Mouse (Mus musculus): ENCODE measurements around the gene Man1b1. TPM values are rescaled to one million over a fixed set of nuclear protein-coding genes. Genes with fewer than 3 reads are reported as not detected.

Man1b1 gene
- polyA plus RNA-seq, 2 experiments = 35.3 to 70.2 TPM

DNA sequence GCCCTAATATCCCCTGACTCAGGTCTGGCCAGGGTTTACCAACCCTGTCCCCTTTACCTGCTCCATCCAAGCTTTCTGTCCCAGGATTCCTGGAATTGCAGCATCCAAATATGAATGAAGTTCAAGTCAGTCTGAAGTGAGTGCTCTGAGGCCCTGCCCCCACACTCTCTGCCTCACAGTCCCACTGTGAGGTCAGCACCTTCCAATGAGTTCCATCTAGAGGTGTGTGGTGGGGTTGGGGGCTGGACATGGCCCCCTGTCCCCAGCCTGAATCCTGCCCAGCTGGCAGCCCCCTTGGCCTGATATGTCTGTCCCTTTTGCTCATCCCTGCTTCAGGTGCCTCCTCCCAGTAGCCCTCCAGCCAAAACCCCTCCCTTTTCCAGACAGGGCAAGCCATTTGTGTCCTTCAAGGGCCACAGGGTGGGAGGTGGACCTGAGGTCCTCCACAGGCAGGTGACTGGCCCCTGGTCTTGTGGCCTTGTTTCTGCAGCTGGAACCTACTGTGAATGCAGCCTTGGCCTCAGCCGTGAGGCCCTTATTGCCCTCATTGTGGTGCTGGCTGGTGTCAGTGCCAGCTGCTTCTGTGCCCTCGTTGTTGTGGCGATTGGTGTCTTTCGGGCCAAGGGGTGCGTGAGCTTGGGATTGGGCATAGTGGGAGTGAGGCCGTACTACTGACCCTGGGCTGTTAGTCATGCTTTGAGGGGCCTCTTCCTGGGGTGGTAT, 44.0 kb upstream of the Man1b1 start, which contains the start of gene Tmem210:
Gene Tmem210, plus strand, starts transcription at position 219 of the 723 bp plus-strand sequence.
- 82% methylated on average over 6 of the region's 6 CpGs for WGBS

DNA sequence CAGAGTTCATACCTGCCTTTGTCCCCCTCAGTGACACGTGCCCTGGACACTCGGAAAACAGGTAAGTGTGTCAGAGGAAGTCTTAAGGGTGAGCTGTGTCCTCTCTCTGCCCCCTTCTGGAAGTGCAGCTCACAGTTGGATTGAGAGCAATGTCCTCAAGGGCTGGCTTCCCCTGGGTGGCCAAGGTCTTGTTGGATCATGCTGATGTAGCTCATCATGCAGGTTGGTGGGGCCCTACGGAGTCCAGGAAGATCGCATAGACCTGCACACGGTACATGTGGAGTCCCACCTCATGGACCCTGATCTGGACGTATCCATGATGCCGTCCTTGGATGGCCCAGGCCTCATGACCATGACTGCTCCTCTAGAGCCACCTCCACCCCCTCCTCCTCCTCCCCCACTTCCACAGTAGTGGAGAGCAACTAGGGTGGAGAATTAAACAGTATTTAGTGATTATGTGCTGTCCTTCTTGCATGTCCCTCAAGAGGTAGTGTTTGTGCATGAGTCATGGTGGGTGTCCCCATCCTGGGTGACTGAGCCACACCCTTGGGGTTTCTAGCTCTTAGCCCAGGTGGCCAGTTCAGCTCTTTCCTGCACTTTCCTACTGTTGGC, 43.3 kb upstream of the Man1b1 start:
- no peak for DNase-seq (ENCODE audit: low spot score)
- Histone ChIP-seq H3K9ac (ENCODE audit: low read depth, low read length, severe bottlenecking) (no peak overlapping the region), H3K27me3 (ENCODE audit: control insufficient read depth, insufficient read depth, low read length) (peaks cover 58% of the 10 kb centered on the region), H3K4me2 (replicated peaks; ENCODE audit: low read depth, low read length, severe bottlenecking) (no peak overlapping the region), H3K36me3 (ENCODE audit: control insufficient read depth, insufficient read depth, low read length) (peaks cover 24% of the 10 kb centered on the region), H3K4me1 (ENCODE audit: control insufficient read depth, insufficient read depth, low read length) (peaks cover 3% of the 10 kb centered on the region; the same call in 1 of the 2 replicates), H3K4me3 (replicated peaks; ENCODE audit: low read length) (no peak overlapping the region), H3K27ac (replicated peaks; ENCODE audit: low read depth, low read length) (no peak overlapping the region), H3K9me3 (ENCODE audit: control insufficient read depth, low read length) (no peaks in the 10 kb centered on the region)
- WGBS = 78% methylated on average over 7 of the region's 7 CpGs
- no peak for TF ChIP-seq POLR2A (IDR thresholded peaks at IDR 0.05; ENCODE audit: borderline replicate concordance, extremely low read depth, insufficient read depth, insufficient read length)
- no peak for ATAC-seq (ENCODE audit: low FRiP score, low read depth)

More for the DNA sequence above, 44.0 kb upstream of the Man1b1 start, which contains the start of gene Tmem210:
- Histone ChIP-seq H3K27ac (replicated peaks; ENCODE audit: low read depth, low read length) (no peak within 1 kb of the TSS), H3K4me3 (replicated peaks; ENCODE audit: low read length) (no peak within 1 kb of the TSS), H3K36me3 (ENCODE audit: control insufficient read depth, insufficient read depth, low read length) (peaks cover 31% of the 10 kb centered on the region), H3K4me2 (replicated peaks; ENCODE audit: low read depth, low read length, severe bottlenecking) (no peak within 1 kb of the TSS), H3K27me3 (ENCODE audit: control insufficient read depth, insufficient read depth, low read length) (peaks cover 55% of the 10 kb centered on the region), H3K9me3 (ENCODE audit: control insufficient read depth, low read length) (no peaks in the 10 kb centered on the region), H3K9ac (ENCODE audit: low read depth, low read length, severe bottlenecking) (no peak within 1 kb of the TSS), H3K4me1 (ENCODE audit: control insufficient read depth, insufficient read depth, low read length) (peaks cover 3% of the 10 kb centered on the region; the same call in 1 of the 2 replicates)
- no peak for ATAC-seq (ENCODE audit: low FRiP score, low read depth)
- no peak for DNase-seq (ENCODE audit: low spot score)
- no peak for TF ChIP-seq POLR2A (IDR thresholded peaks at IDR 0.05; ENCODE audit: borderline replicate concordance, extremely low read depth, insufficient read depth, insufficient read length)

DNA sequence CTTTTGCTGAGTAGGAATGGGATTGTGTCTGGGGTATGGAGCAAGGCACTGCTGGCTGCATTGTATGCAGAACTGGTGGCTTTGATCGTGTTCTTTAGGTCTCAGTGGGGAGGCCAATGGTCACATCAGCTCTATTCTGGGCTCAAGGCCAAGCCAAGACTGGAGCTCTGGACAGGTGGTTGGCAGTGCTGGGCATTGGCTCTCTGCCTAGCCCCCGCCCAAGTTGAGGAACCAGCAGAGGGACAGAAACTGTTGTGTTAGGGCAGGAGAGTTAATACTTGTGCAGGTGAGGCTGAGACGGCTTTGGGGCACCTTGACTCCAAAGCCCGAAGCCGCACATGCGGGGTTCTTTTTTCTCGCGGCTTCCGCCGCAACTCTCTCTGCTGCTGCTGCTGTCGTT, 42.5 kb upstream of the Man1b1 start, which contains the start of gene Lrrc26:
Gene Lrrc26, plus strand, starts transcription at position 265 of the 400 bp plus-strand sequence.
- no peaks in the 10 kb centered on the region for H3K9me3 ChIP-seq (ENCODE audit: control insufficient read depth, low read length)
- TF ChIP-seq POLR2A (IDR thresholded peaks at IDR 0.05; ENCODE audit: borderline replicate concordance, extremely low read depth, insufficient read depth, insufficient read length) = no peak
- H3K4me3 ChIP-seq (replicated peaks; ENCODE audit: low read length) = peak within 1 kb of the TSS; percentile 18
- peak within 1 kb of the TSS; percentile 28; the same call in 1 of the 2 replicates for H3K4me2 ChIP-seq (replicated peaks; ENCODE audit: low read depth, low read length, severe bottlenecking)
- no peak for DNase-seq (ENCODE audit: low spot score)
- peaks cover 58% of the 10 kb centered on the region for H3K27me3 ChIP-seq (ENCODE audit: control insufficient read depth, insufficient read depth, low read length)
- H3K36me3 ChIP-seq (ENCODE audit: control insufficient read depth, insufficient read depth, low read length) = peaks cover 16% of the 10 kb centered on the region
- WGBS = 4% methylated on average over 11 of the region's 11 CpGs
- no peak for ATAC-seq (ENCODE audit: low FRiP score, low read depth)
- no peak within 1 kb of the TSS for H3K9ac ChIP-seq (ENCODE audit: low read depth, low read length, severe bottlenecking)
- H3K27ac ChIP-seq (replicated peaks; ENCODE audit: low read depth, low read length) = no peak within 1 kb of the TSS
- H3K4me1 ChIP-seq (ENCODE audit: control insufficient read depth, insufficient read depth, low read length) = peaks cover 3% of the 10 kb centered on the region; the same call in 1 of the 2 replicates

DNA sequence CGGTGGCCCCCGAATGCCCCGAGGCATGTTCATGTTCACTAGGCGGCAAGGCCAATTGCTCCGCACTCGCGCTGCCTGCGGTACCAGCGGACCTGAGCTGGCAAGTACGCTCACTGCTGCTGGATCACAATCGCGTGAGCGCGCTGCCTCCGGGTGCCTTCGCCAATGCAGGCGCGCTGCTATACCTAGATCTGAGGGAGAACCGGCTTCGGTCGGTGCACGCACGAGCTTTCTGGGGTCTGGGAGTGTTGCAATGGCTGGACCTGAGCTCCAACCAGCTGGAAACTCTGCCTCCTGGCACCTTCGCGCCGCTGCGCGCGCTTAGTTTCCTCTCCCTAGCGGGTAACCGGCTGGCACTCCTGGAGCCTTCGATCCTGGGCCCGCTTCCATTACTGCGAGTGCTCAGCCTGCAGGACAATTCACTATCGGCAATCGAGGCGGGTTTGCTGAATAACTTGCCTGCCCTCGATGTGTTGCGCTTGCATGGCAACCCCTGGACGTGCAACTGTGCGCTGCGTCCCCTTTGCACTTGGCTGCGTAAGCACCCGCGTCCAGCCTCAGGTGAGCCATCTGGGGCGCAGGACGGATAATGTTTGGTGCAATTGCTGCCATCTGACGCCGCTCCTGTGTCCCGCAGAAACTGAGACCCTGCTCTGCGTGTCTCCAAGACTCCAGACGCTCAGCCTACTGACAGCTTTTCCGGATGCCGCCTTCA, 41.9 kb upstream of the Man1b1 start:
- peaks cover 10% of the 10 kb centered on the region for H3K36me3 ChIP-seq (ENCODE audit: control insufficient read depth, insufficient read depth, low read length)
- no peak overlapping the region for H3K9ac ChIP-seq (ENCODE audit: low read depth, low read length, severe bottlenecking)
- no peak for TF ChIP-seq POLR2A (IDR thresholded peaks at IDR 0.05; ENCODE audit: borderline replicate concordance, extremely low read depth, insufficient read depth, insufficient read length)
- peaks cover 3% of the 10 kb centered on the region; the same call in 1 of the 2 replicates for H3K4me1 ChIP-seq (ENCODE audit: control insufficient read depth, insufficient read depth, low read length)
- H3K9me3 ChIP-seq (ENCODE audit: control insufficient read depth, low read length) = no peaks in the 10 kb centered on the region
- 3% methylated on average over 54 of the region's 54 CpGs for WGBS
- peak overlapping the region; percentile 28; the same call in 1 of the 2 replicates for H3K4me2 ChIP-seq (replicated peaks; ENCODE audit: low read depth, low read length, severe bottlenecking)
- H3K4me3 ChIP-seq (replicated peaks; ENCODE audit: low read length) = peak overlapping the region; percentile 18
- no peak overlapping the region for H3K27ac ChIP-seq (replicated peaks; ENCODE audit: low read depth, low read length)
- no peak for DNase-seq (ENCODE audit: low spot score)
- ATAC-seq (ENCODE audit: low FRiP score, low read depth) = no peak
- H3K27me3 ChIP-seq (ENCODE audit: control insufficient read depth, insufficient read depth, low read length) = peaks cover 58% of the 10 kb centered on the region

DNA sequence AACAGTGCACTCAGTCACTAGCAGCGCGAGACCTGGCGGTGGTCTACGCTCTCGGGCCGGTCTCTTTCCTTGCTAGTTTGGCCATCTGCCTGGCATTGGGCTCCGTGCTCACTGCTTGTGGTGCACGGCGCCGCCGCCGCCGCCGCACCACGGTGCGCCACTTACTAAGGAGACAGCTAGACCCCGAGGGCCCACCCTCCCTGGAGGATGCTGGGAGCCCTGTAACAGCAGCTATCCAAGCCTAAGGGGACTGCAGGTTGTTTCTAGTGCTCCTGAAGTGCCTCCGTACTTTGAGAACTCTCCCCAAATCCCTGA, 41.4 kb upstream of the Man1b1 start:
- peak overlapping the region; percentile 18 for H3K4me3 ChIP-seq (replicated peaks; ENCODE audit: low read length)
- DNase-seq (ENCODE audit: low spot score) (no peak), ATAC-seq (ENCODE audit: low FRiP score, low read depth) (no peak)
- H3K4me1 ChIP-seq (ENCODE audit: control insufficient read depth, insufficient read depth, low read length) = peaks cover 3% of the 10 kb centered on the region; the same call in 1 of the 2 replicates
- no peak overlapping the region for H3K9ac ChIP-seq (ENCODE audit: low read depth, low read length, severe bottlenecking)
- H3K9me3 ChIP-seq (ENCODE audit: control insufficient read depth, low read length) = no peaks in the 10 kb centered on the region
- H3K27me3 ChIP-seq (ENCODE audit: control insufficient read depth, insufficient read depth, low read length) = peaks cover 58% of the 10 kb centered on the region
- no peak for TF ChIP-seq POLR2A (IDR thresholded peaks at IDR 0.05; ENCODE audit: borderline replicate concordance, extremely low read depth, insufficient read depth, insufficient read length)
- H3K27ac ChIP-seq (replicated peaks; ENCODE audit: low read depth, low read length) = no peak overlapping the region
- peaks cover 5% of the 10 kb centered on the region for H3K36me3 ChIP-seq (ENCODE audit: control insufficient read depth, insufficient read depth, low read length)
- WGBS = under 1% methylated on average over 18 of the region's 18 CpGs
- peak overlapping the region; percentile 28; the same call in 1 of the 2 replicates for H3K4me2 ChIP-seq (replicated peaks; ENCODE audit: low read depth, low read length, severe bottlenecking)
